Mouse (Mus musculus) CD4-positive, CD25-positive, alpha-beta regulatory T cell, adult 2 months (primary cell): ENCODE data around the gene Cdh15.

Experiments
- DNase-seq: peaks from one replicate; pipeline ENCODE4 v3.0.0-alpha.2; 2012; ENCODE audit warnings: low read depth, low spot score

The Cdh15 gene

DNA sequence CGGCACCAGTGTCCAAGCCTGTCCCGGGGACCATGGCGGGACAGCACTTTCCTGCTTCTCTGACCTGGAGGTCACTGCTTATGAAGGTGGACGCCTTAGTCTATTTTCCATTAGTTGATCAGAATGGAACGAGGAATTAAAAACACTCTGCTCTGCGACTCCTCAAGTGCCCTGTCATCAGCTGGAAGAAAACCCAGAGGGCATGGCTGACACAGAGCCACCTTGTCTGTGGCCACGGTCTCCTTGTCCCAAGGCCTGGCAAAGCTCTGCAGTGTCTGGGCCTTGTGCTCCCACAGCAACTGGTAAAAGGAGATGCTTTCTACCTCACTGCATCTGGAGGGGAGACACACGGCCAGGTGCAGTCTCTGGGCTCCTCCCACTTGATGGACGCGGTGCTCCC lies 35.9 kb downstream of the Cdh15 start:
- no peak for DNase-seq

DNA sequence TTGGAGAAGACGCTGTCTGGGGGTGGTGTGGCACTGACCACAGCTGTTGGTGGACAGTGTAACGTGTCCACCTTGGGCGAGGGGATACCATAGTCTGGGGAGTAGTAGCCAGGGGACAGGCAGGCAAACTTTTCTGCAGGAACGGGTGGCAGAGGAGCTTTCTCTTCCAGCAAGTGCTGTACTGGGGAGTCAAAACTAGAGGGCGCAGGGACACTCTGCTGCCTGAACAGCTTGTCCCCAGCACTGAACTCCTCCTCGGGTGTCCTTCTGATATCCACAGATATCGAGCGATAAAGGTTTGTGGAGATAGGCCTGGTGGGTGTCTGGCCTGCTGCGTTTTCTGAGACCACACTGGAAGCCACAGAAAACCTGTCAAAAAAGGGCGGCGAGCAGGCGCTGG lies 43.7 kb downstream of the Cdh15 start:
- no peak for DNase-seq

DNA sequence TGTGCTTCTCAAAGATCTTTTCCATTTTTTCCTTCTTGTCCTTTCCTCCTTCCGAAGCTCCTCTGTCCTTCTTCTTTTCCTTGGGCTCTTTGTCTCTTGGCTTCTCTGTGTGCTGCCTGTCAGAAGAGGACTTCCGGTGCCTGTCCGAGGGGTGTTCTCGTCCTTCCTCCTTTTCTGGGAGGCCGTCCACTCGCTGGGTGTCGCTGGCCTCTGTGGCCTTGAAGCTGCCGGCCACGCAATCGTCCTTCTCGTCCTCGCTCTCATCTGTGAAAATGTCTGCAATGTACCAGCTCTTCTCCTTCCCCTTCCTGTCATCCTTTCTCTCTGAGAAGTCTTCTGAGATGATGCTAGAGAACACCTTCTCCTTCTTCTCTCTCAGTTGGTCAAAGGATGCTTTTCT lies 45.7 kb downstream of the Cdh15 start:
- no peak for DNase-seq

DNA sequence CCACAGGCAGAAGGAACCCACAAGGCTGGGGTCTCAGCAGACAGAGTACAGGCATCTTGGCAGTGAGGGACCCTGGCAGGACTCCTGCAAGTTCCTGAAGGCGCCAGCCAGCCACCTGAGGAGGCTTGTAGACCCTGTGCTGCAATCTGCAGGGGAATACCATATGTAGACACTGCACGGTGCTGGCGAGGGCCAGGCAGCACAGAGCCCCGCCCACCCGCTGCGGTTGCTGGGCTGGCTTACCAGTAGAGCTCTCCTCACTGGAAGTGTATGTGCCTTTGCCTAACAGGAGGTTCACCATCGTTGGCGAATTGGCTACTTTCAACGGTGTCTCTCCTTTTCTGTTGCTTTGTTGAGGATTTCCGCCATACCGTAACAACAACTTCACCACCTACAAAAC lies 48.6 kb downstream of the Cdh15 start:
- DNase-seq, result no peak

DNA sequence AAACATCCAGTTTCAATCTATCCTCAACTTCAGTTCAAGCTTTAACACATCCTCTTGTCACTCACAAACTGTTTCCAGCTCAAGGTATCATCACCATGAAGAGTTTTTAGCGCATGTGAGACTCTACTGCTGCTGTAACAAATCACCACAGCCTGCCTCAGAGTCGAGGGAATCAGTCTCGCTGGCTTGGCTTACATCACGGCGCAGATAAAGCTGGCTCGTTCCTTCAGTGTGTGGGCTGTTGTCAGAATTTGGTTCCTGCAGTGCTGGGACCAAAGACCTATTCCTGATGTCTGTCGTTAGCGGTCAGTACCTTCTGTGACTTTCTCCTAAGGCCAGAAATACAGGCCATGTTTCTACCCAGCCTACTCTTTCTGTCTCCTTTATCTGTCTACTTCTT lies 49.4 kb downstream of the Cdh15 start:
- no peak for DNase-seq

DNA sequence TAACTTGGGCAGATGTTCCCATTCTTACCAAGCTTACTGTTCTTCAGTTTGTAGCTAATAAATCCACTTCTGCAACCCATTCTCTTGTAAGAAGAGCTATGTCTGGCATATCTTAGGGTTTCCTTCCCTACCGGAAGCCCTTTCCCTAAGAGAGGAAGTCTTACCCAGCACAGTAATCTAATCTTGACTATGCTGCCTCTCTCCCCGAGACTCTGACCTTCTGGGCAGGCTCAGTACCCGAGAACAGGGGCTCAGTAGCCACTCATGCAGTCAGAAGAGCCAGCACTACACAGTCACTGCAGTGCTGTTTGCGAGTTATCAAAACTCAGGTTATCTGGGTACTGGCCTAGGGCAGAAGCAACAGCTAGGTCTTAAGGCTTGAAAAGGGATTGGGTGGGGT lies 50.3 kb downstream of the Cdh15 start:
- no peak for DNase-seq

DNA sequence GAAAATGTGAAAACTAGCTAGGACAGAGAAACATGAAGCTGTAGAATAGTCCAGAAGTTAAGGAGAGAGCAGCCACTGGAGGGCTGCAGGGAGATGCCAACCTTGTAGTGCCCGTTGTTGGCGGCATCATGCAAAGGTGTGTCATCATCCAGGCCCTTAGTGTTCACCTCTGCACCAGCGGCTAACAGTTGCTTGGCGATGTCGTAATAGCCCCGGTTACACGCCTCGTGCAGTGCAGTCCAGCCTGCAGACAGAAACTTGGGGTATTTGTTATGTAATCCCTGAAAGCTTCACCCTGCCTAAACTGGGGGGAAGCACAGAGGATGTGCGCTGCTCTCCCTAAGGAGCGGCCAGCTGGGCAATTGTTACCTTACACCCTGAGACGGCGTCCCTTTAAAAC lies 50.7 kb downstream of the Cdh15 start:
- no peak for DNase-seq

DNA sequence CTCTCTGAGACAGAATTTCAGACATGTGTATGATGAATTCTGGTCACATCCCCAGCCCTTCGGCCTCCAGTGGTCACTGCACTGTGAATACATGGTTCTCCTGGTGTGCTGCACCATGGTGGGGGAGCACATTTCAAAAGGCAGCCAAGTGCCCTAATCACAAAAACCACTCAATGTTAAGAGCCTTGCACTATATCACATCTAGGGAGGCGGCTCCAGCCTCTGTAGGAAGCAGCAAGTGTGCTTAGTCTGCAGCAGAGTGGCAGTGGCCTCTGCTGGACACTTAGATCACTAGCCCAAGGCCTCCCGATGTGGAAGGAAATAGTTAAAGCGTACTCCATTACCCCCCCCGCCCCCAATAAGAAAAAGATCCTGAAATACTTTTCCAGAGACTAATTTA lies 51.3 kb downstream of the Cdh15 start:
- no peak for DNase-seq

DNA sequence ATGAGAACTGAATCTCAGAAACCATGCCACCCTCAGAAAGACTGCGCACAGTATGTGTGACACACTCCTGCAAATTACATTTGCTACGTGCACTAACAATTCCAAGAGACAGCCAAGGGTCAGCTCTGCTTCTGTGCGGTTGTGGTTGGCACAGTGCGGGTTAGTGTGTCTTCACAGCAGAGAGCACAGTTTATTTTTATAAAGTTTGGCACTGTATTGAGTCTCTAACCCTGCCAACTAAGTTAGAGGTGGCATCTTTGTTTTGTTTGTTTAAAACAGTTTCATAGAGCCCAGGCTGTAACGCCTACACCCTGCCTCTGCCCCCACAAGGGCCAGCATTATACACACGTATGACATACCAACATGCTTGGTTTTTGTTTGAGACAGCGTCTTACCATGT lies 53.7 kb downstream of the Cdh15 start:
- DNase-seq, result no peak

DNA sequence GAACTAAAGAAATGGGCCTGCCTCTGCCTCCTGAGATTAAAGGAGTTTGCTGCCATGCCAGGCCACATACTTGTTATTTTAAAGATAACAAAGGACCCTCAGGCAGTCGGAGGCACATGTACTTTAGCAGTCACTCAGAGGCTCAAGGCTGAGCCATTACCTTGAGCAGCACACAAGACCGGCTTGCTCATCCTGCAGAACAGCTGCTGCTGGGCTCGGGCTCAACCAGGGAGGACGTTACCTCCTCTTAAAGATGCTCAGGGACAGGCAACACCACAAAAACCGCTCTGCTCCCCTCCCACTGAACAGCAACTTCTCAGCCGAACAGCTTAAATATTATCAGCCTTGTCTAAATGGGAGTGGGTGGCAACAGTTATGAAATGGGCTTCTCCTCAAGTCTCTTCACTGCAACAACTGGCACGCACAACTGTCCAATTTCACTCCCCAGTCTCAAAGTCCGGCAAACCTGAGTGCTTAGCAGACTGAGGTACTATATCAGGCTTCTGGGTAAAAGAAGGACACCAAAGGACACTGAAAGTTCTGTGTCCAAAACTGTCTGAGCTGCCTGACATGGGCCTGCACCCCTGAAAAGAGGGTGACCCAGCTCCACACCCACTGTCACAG lies 54.2 kb downstream of the Cdh15 start:
- DNase-seq, result no peak

DNA sequence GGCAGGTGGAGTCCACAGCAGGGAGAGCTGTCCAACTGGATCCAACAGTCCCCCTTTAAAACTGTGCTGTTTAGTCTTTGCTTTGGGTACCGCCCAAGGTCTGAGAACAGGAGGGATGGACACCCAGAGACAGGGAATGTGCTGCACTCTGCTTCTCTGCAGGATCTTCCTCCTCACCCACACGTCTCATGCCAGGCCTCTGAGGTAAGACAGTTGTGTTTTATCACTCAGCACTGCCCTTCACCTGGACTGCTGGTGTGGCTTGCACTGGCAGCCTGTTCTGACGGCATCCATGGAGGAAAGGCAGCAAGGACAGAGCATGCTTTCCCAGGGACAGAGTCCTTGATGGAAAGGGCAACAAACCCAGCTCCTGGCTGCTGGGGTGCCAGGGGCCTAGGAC lies 54.8 kb downstream of the Cdh15 start:
- DNase-seq, result no peak

DNA sequence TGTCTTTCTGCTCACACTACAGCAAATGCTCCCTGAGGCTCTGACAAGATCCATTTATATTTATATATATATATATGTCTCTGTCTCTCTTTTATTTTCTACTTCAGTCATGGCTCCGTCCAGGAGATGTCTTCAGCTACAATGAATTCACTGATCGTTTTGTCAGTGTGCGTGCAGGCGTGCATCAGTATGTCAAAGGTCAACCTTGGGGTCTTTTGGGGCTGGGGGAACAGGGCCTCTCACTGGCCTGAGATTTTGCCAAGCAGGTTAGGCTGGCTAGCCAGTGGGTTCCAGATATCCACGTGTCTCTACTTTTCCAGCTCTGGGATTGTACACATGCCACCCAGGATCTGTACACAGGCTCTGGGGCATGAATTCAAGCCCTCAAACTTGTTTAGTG lies 55.2 kb downstream of the Cdh15 start:
- no peak for DNase-seq

DNA sequence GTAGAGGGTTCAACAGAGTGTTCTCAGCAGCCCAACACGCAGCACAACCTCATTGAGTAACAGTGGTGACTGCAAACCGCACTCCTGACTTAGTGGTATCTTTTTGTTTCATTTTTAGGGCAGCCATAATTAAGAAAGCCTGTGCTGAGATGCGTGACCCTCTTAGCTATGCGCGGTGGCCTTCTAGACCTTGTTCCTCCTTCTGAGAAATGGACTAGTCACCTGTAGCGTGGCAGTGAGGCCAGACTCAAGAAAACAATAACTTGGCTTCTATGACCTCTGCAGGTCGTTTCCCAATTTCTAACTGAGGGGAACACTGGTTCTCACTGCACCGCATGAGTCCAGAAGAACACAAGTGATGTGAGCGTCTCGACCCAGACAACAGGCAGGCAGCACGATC lies 56.7 kb downstream of the Cdh15 start:
- no peak for DNase-seq

DNA sequence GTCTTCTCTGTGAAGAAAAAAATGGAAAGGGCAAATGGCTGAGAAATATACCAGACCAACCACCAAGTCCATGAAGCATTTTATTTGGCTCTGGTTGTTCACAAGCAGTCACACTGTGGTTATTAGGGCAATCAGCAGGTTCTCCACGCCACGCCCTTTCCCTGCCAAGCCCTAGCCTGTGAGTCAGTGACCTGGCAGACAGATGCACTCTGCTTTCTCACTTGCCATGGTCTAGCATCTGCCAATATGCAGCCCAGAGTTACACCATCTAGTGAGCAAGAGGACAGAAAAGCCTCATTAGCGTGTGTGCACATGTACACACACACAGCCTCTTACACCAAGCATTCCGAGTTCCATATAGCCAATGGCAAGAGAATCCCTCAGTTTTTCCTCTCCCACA lies 57.6 kb downstream of the Cdh15 start:
- DNase-seq, result no peak

DNA sequence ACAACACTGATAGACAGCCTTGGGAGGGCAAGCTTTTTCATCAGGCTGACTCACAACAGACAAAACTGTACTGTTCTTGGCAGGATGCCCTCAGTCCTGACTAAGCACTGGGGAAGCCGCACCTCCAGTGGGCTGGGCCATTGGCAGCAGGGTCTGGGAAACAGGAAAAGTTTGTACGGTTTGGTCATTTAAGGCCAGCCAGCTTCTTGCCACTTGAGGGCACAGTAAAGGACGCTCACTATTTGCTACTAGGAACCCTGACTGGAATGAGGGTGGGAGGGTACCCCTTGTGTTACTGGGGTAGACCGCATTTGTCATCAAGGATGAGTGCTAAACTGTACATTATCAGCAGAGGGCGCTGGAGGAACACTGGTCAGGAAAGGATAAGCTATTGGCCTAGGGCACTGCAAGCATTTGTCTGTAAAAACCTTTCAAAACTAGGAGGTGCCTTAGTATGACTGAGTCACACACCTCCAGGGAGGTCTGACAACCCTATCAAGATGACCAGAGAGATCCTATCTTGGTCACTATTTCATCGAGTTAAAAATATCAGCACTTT lies 58.8 kb downstream of the Cdh15 start:
- DNase-seq, result peak; percentile 90

DNA sequence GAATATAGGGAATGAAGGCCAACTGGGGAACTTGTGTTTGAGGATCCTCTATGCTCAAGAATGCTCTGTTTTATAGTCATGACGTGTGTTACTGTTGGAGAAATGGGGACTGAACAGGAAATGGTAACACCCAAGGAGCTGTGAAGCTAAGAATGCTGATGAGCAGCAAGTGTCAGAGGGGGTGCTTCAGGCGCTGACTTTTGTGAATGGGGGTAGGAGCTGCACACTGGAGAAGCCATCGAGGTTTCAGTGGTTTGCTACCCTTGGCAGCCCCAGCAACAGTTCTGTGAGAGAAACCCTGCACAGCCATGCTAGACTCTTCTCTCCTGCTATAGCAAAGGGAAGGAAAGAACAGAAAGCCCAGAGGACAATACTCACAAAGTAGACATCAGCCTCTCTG lies 64.4 kb downstream of the Cdh15 start:
- no peak for DNase-seq

DNA sequence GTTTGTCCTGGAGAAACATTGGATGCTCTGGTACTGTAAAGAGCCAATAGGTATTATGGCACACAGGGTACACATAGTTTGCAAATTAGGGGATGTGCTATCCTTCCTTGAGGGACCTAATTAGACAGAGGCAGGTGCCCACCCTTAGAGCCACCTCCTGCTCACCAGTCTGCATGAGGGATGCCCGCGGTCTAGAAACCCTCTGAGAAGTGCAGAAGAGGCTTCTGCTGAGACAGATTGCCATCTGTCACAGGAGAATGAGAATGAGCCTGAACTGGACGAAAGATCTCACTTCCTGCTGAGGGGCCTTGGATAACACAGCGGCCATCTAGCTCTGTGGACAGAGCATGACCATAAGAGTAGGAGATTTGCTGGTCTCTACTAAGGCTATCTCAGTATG lies 65.1 kb downstream of the Cdh15 start:
- DNase-seq, result no peak

DNA sequence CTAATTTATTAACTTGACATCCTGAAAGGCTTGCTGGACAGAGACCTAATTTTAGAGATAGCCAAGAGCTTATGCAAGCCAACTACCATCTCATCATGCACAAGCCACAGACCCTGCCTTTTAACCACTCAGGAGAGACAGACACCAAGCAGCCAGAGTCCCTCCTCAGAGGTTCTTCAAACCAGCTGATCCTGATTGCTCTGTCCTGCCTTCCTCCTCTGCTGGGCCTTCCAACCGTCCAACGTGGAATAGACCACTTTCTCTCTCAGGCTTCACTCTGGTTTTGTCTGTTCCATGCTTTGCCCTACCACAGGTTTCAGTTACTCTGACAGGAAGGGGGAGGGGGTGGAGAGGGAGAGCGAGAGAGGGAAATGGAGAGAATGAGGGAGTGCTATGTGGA lies 69.0 kb downstream of the Cdh15 start:
- DNase-seq, result no peak
